Mouse (Mus musculus) heart, embryonic 14.5 days (tissue): ENCODE results near the gene Aff3. TPM values are rescaled to one million over a fixed set of nuclear protein-coding genes. Genes with fewer than 3 reads are reported as not detected.

Experiments used
- ATAC-seq: fragments of 200-750 bp; cut with Nextera tagmentation; 2 replicates; pipeline ENCODE4 v1.8.0; 2017; ENCODE audit warnings: low read depth, moderate TSS enrichment; ENCODE audit not compliant: insufficient number of reproducible peaks, insufficient read depth, low FRiP score
- H3K27ac ChIP-seq, 2 experiments: fragments of 200-500 bp in 1 of 2; fragments of 300-500 bp in 1 of 2; sonication (generic) in 1 of 2; replicated peaks in 1 of 2; 2 replicates each; pipeline ENCODE4 v1.5.1; 2012 to 2014; ENCODE audit warnings: low read depth in 2 of 2, low read length in 2 of 2, control low read depth in 1 of 2, mild to moderate bottlenecking in 1 of 2, mixed read lengths in 1 of 2; ENCODE audit not compliant: control insufficient read depth in 1 of 2, insufficient read depth in 1 of 2
- H3K27me3 ChIP-seq: fragments of 300-500 bp; sonication (generic); 2 replicates; pipeline ENCODE4 v1.6.1; 2014; ENCODE audit warnings: mild to moderate bottlenecking, low read length, control low read depth; ENCODE audit not compliant: control insufficient read depth, insufficient read depth
- H3K36me3 ChIP-seq: fragments of 300-500 bp; sonication (generic); 2 replicates; pipeline ENCODE4 v1.6.1; 2014; ENCODE audit warnings: mild to moderate bottlenecking, control low read depth, low read length, mixed read lengths; ENCODE audit not compliant: control insufficient read depth, insufficient read depth
- H3K4me1 ChIP-seq, 2 experiments: fragments of 200-500 bp in 1 of 2; fragments of 300-500 bp in 1 of 2; sonication (generic) in 1 of 2; 2 replicates each; pipeline ENCODE4 v1.6.1; 2012 to 2014; ENCODE audit warnings: low read length in 2 of 2, control low read depth in 1 of 2, mixed read lengths in 1 of 2; ENCODE audit not compliant: control insufficient read depth in 2 of 2, insufficient read depth in 2 of 2
- H3K4me2 ChIP-seq: fragments of 300-500 bp; sonication (generic); 2 replicates; pipeline ENCODE4 v1.6.1; 2014; ENCODE audit warnings: mild to moderate bottlenecking, low read length
- H3K4me3 ChIP-seq, 2 experiments: fragments of 200-500 bp in 1 of 2; fragments of 300-500 bp in 1 of 2; sonication (generic) in 1 of 2; 2 replicates each; pipeline ENCODE4 v1.5.1; 2012 to 2014; ENCODE audit warnings: low read length in 2 of 2, mild to moderate bottlenecking in 2 of 2, control low read depth in 1 of 2, low read depth in 1 of 2, moderate library complexity in 1 of 2; ENCODE audit not compliant: control insufficient read depth in 1 of 2, insufficient read depth in 1 of 2
- H3K9ac ChIP-seq: fragments of 300-500 bp; sonication (generic); 2 replicates; pipeline ENCODE4 v1.6.1; 2014; ENCODE audit warnings: mild to moderate bottlenecking, low read length
- H3K9me3 ChIP-seq: fragments of 300-500 bp; sonication (generic); 2 replicates; pipeline ENCODE4 v1.6.1; 2016; ENCODE audit warnings: low read length, control low read depth; ENCODE audit not compliant: control insufficient read depth
- WGBS: fragments of 180-500 bp; shearing (Covaris S2); extraction: QIAGEN DNeasy Blood & Tissue Kit; methylation state at CpG from one replicate; pipeline ENCODE4 v1.1.7; 2014; 5-methylcytosine and 5-hydroxymethylcytosine counted together
- polyA plus RNA-seq: library from polyadenylated mRNA; unstranded; fragments of >200 nt; fragmentation: Nextera tagmentation; extraction: Ambion mirVana; gene quantifications from 2 replicates; pipeline ENCODE4 v1.2.1, GENCODE M21; 2014

Gene Aff3
- polyA plus RNA-seq, 1 experiment from 2014 or later: 4.1 TPM

GRCm38 (mm10) chr1:38654981-38655540 lies 9.7 kb downstream of the Aff3 start:
- no peaks in the 10 kb centered on the region for H3K27me3 ChIP-seq
- no peak for ATAC-seq
- H3K4me3 ChIP-seq: no peak overlapping the region
- H3K27ac ChIP-seq: no peak overlapping the region
- no peaks in the 10 kb centered on the region for H3K9me3 ChIP-seq
- H3K36me3 ChIP-seq: no peaks in the 10 kb centered on the region
- 92% methylated on average over 5 of the region's 5 CpGs for WGBS
- H3K4me2 ChIP-seq: no peak overlapping the region
- no peak overlapping the region for H3K9ac ChIP-seq
- H3K4me1 ChIP-seq: no peaks in the 10 kb centered on the region

GRCm38 (mm10) chr1:38650031-38650430 lies 14.7 kb downstream of the Aff3 start:
- 80% methylated on average over 7 of the region's 7 CpGs for WGBS
- H3K9ac ChIP-seq: no peak overlapping the region
- H3K27ac ChIP-seq: no peak overlapping the region
- no peaks in the 10 kb centered on the region for H3K36me3 ChIP-seq
- no peaks in the 10 kb centered on the region for H3K4me1 ChIP-seq
- no peak overlapping the region for H3K4me2 ChIP-seq
- no peaks in the 10 kb centered on the region for H3K9me3 ChIP-seq
- no peak overlapping the region for H3K4me3 ChIP-seq
- H3K27me3 ChIP-seq: no peaks in the 10 kb centered on the region
- no peak for ATAC-seq

DNA sequence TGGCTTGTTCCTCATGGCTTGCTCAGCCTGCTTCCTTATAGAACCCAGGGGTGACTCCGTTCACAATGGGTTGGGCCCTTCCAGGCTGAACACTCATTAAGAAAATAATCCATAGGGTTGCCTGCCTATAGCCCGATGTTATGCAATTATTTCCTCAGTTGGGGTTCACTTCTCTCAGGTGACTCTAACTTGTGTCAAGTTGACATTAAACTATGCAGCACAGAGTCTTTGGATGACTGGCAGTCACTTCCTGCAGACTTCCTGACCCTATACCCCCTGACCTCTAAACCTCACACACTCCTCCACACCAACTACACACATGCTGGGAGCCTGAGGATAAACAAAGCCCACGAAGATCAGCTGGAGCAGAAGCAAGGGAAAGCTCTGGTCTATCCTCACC lies 15.6 kb downstream of the Aff3 start:
- Histone ChIP-seq H3K9me3 (no peaks in the 10 kb centered on the region), H3K27me3 (no peaks in the 10 kb centered on the region), H3K9ac (no peak overlapping the region), H3K4me2 (no peak overlapping the region), H3K4me3 (no peak overlapping the region), H3K27ac (no peak overlapping the region), H3K4me1 (no peaks in the 10 kb centered on the region), H3K36me3 (no peaks in the 10 kb centered on the region)
- WGBS: 57% methylated on average over 3 of the region's 3 CpGs
- ATAC-seq: no peak

- Histone ChIP-seq H3K4me2 (no peak overlapping the region), H3K4me1 (no peaks in the 10 kb centered on the region), H3K27me3 (no peaks in the 10 kb centered on the region), H3K9ac (no peak overlapping the region), H3K27ac (no peak overlapping the region), H3K9me3 (no peaks in the 10 kb centered on the region; the same call in 1 of the 2 replicates), H3K36me3 (no peaks in the 10 kb centered on the region), H3K4me3 (no peak overlapping the region)
- WGBS: 62% methylated on average over 4 of the region's 4 CpGs
- ATAC-seq: no peak
Observed at GRCm38 (mm10) chr1:38642288-38642687, 22.5 kb downstream of the Aff3 start.

GRCm38 (mm10) chr1:38639669-38640068 lies 25.1 kb downstream of the Aff3 start:
- WGBS: 65% methylated on average over 5 of the region's 5 CpGs
- Histone ChIP-seq H3K27ac (no peak overlapping the region), H3K9ac (no peak overlapping the region), H3K9me3 (no peaks in the 10 kb centered on the region; the same call in 1 of the 2 replicates), H3K27me3 (0 out of 2 replicates have a peak, but pooled peaks cover 3% of the 10 kb centered on the region), H3K4me1 (no peaks in the 10 kb centered on the region), H3K36me3 (no peaks in the 10 kb centered on the region), H3K4me2 (no peak overlapping the region), H3K4me3 (no peak overlapping the region)
- no peak for ATAC-seq

DNA sequence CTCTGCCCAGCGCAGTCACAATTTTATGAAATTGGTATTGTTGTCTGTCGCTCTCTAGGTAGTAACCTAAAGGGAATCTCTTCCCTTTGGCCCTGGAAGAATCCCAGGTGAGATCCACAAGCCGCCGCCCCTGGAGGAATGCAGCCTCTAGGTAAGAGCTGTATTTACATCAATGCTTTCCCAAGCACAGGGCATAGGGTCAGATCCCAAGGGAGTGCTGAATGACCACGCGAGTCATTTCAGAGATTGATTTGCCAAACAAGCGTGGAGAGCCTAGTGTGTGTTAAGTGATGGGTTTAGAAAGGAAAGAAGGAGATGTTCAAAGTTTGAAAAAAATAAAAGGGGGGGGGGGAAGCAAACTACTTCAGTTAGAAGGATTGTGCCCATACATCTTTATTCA lies 29.2 kb downstream of the Aff3 start:
- ATAC-seq: no peak
- Histone ChIP-seq H3K9me3 (no peaks in the 10 kb centered on the region; the same call in 1 of the 2 replicates), H3K27ac (no peak overlapping the region), H3K36me3 (no peaks in the 10 kb centered on the region), H3K4me1 (0 out of 4 replicates have a peak, but pooled peaks cover 0 to 3% of the 10 kb centered on the region in 2 experiments), H3K27me3 (peaks cover 13% of the 10 kb centered on the region; the same call in 1 of the 2 replicates), H3K4me2 (no peak overlapping the region), H3K9ac (no peak overlapping the region), H3K4me3 (no peak overlapping the region)
- WGBS: 70% methylated on average over 7 of the region's 7 CpGs

DNA sequence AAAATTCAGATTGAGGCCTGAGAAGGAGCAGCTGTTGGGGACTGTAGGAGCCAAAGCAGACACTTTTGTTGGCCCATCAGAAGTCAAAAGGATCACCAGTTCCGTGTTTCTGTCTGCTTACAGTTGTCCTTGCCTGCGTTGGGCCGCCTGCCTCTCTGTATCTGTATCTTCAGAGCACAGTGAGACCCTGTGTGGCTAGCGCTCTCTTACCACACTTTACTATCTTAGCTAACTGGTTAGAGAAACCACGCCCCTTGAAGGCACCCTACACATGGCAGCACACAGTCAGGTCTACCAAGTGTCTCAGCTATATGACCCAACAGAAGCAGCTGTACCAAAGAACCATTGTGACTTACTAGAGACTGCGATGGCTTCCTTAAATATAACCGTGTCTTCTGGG lies 30.7 kb downstream of the Aff3 start:
- Histone ChIP-seq H3K9ac (no peak overlapping the region), H3K27ac (no peak overlapping the region), H3K36me3 (no peaks in the 10 kb centered on the region), H3K9me3 (no peaks in the 10 kb centered on the region; the same call in 1 of the 2 replicates), H3K27me3 (peaks cover 21% of the 10 kb centered on the region), H3K4me1 (0 out of 4 replicates have a peak, but pooled peaks cover 0 to 3% of the 10 kb centered on the region in 2 experiments), H3K4me2 (no peak overlapping the region), H3K4me3 (no peak overlapping the region)
- 89% methylated on average over 7 of the region's 7 CpGs for WGBS
- no peak for ATAC-seq
